Mouse (Mus musculus) stomach, embryonic 16.5 days (tissue): Measurements from ENCODE around the gene Laptm5. TPM values are rescaled to one million over a fixed set of nuclear protein-coding genes. Genes with fewer than 3 reads are reported as not detected.

Experiments
- ATAC-seq: fragments of 200-750 bp; cut with Nextera tagmentation; 2 replicates; pipeline ENCODE4 v1.8.0; 2017; ENCODE audit warnings: moderate number of reproducible peaks, moderate TSS enrichment; ENCODE audit not compliant: insufficient read depth, low FRiP score
- H3K27ac ChIP-seq: fragments of 300-500 bp; sonication (generic); 2 replicates; pipeline ENCODE4 v1.5.1; 2014; ENCODE audit warnings: low read length
- H3K27me3 ChIP-seq: fragments of 300-500 bp; sonication (generic); 2 replicates; pipeline ENCODE4 v1.6.1; 2014; ENCODE audit warnings: low read length, control low read depth, mixed read lengths; ENCODE audit not compliant: control insufficient read depth, insufficient read depth
- H3K36me3 ChIP-seq: fragments of 300-500 bp; sonication (generic); 2 replicates; pipeline ENCODE4 v1.6.1; 2014; ENCODE audit warnings: low read length; ENCODE audit not compliant: control insufficient read depth, insufficient read depth
- H3K4me1 ChIP-seq: fragments of 300-500 bp; sonication (generic); 2 replicates; pipeline ENCODE4 v1.6.1; 2014; ENCODE audit warnings: low read length, control low read depth, mixed read lengths; ENCODE audit not compliant: control insufficient read depth, insufficient read depth
- H3K4me2 ChIP-seq: fragments of 300-500 bp; sonication (generic); 2 replicates; pipeline ENCODE4 v1.6.1; 2014; ENCODE audit warnings: low read depth, low read length, mixed read lengths
- H3K4me3 ChIP-seq: fragments of 300-500 bp; sonication (generic); replicated peaks from 2 replicates; pipeline ENCODE4 v1.5.1; 2014; ENCODE audit warnings: mild to moderate bottlenecking, low read length
- H3K9ac ChIP-seq: fragments of 300-500 bp; sonication (generic); 2 replicates; pipeline ENCODE4 v1.6.1; 2014; ENCODE audit warnings: low read length
- H3K9me3 ChIP-seq: fragments of 300-500 bp; sonication (generic); replicated peaks from 2 replicates; pipeline ENCODE4 v1.6.1; 2016; ENCODE audit warnings: low read length, control low read depth; ENCODE audit not compliant: control insufficient read depth
- WGBS: fragments of 180-500 bp; shearing (Covaris S2); extraction: QIAGEN DNeasy Blood & Tissue Kit; methylation state at CpG from one replicate; pipeline ENCODE4 v1.1.7; 2014; 5-methylcytosine and 5-hydroxymethylcytosine counted together
- polyA plus RNA-seq: library from polyadenylated mRNA; unstranded; fragments of >200 nt; fragmentation: Nextera tagmentation; extraction: Ambion mirVana; gene quantifications from 2 replicates; pipeline ENCODE4 v1.2.1, GENCODE M21; 2015

Gene Laptm5
- polyA plus RNA-seq, 1 experiment from 2014 or later = 50.5 TPM

- Histone ChIP-seq H3K4me2 (no peak overlapping the region), H3K9me3 (no peaks in the 10 kb centered on the region), H3K36me3 (no peaks in the 10 kb centered on the region), H3K4me3 (no peak overlapping the region), H3K27ac (no peak overlapping the region), H3K4me1 (0 out of 2 replicates have a peak, but pooled peaks cover 8% of the 10 kb centered on the region), H3K9ac (no peak overlapping the region), H3K27me3 (no peaks in the 10 kb centered on the region)
- ATAC-seq = no peak
- WGBS = 67% methylated on average over 6 of the region's 6 CpGs
These were observed 7.0 kb upstream of the Laptm5 start for GRCm38 (mm10) chr4:130905882-130906281.

GRCm38 (mm10) chr4:130906296-130906695, 6.6 kb upstream of the Laptm5 start:
- H3K9me3 ChIP-seq = no peaks in the 10 kb centered on the region
- no peaks in the 10 kb centered on the region for H3K27me3 ChIP-seq
- H3K36me3 ChIP-seq = no peaks in the 10 kb centered on the region
- H3K27ac ChIP-seq = no peak overlapping the region
- no peak overlapping the region for H3K4me3 ChIP-seq
- H3K9ac ChIP-seq = no peak overlapping the region
- no peak overlapping the region for H3K4me2 ChIP-seq
- 0 out of 2 replicates have a peak, but pooled peaks cover 8% of the 10 kb centered on the region for H3K4me1 ChIP-seq
- no peak for ATAC-seq
- 40% methylated on average over 8 of the region's 8 CpGs for WGBS

GRCm38 (mm10) chr4:130907200-130908069, 5.5 kb upstream of the Laptm5 start:
- Histone ChIP-seq H3K36me3 (no peaks in the 10 kb centered on the region), H3K9me3 (no peaks in the 10 kb centered on the region), H3K27me3 (no peaks in the 10 kb centered on the region), H3K4me2 (no peak overlapping the region), H3K4me1 (0 out of 2 replicates have a peak, but pooled peaks cover 2% of the 10 kb centered on the region), H3K4me3 (no peak overlapping the region), H3K27ac (no peak overlapping the region), H3K9ac (no peak overlapping the region)
- ATAC-seq = no peak
- WGBS = 83% methylated on average over 19 of the region's 19 CpGs

- Histone ChIP-seq H3K4me3 (no peak overlapping the region), H3K9me3 (no peaks in the 10 kb centered on the region), H3K4me2 (no peak overlapping the region), H3K4me1 (0 out of 2 replicates have a peak, but pooled peaks cover 2% of the 10 kb centered on the region), H3K27ac (no peak overlapping the region), H3K27me3 (no peaks in the 10 kb centered on the region), H3K36me3 (no peaks in the 10 kb centered on the region), H3K9ac (no peak overlapping the region)
- no peak for ATAC-seq
- WGBS = 88% methylated on average over 10 of the region's 10 CpGs
These were observed 4.8 kb upstream of the Laptm5 start for GRCm38 (mm10) chr4:130908133-130908532.

GRCm38 (mm10) chr4:130909167-130909874, 3.6 kb upstream of the Laptm5 start:
- Histone ChIP-seq H3K27ac (no peak overlapping the region), H3K4me1 (0 out of 2 replicates have a peak, but pooled peaks cover 2% of the 10 kb centered on the region), H3K9me3 (no peaks in the 10 kb centered on the region), H3K4me3 (no peak overlapping the region), H3K9ac (no peak overlapping the region), H3K27me3 (no peaks in the 10 kb centered on the region), H3K36me3 (no peaks in the 10 kb centered on the region), H3K4me2 (no peak overlapping the region)
- ATAC-seq = no peak
- 65% methylated on average over 17 of the region's 17 CpGs for WGBS

- H3K4me2 ChIP-seq = no peak overlapping the region
- no peak overlapping the region for H3K4me3 ChIP-seq
- peaks cover 6% of the 10 kb centered on the region; the same call in 1 of the 2 replicates for H3K4me1 ChIP-seq
- no peaks in the 10 kb centered on the region for H3K27me3 ChIP-seq
- no peak for ATAC-seq
- no peak overlapping the region for H3K9ac ChIP-seq
- no peaks in the 10 kb centered on the region for H3K36me3 ChIP-seq
- 28% methylated on average over 7 of the region's 7 CpGs for WGBS
- no peaks in the 10 kb centered on the region for H3K9me3 ChIP-seq
- H3K27ac ChIP-seq = no peak overlapping the region
These were observed 2.3 kb upstream of the Laptm5 start for GRCm38 (mm10) chr4:130910666-130911065.

- Histone ChIP-seq H3K27ac (no peak overlapping the region), H3K36me3 (no peaks in the 10 kb centered on the region), H3K4me2 (no peak overlapping the region), H3K9ac (no peak overlapping the region), H3K27me3 (no peaks in the 10 kb centered on the region), H3K4me1 (peaks cover 6% of the 10 kb centered on the region; the same call in 1 of the 2 replicates), H3K4me3 (no peak overlapping the region), H3K9me3 (no peaks in the 10 kb centered on the region)
- no peak for ATAC-seq
- WGBS = 81% methylated on average over 3 of the region's 3 CpGs
These were observed 299 bp upstream of the Laptm5 start for GRCm38 (mm10) chr4:130912626-130913025.

GRCm38 (mm10) chr4:130913511-130913910, 586 bp downstream of the Laptm5 start:
- H3K27me3 ChIP-seq = no peaks in the 10 kb centered on the region
- H3K4me2 ChIP-seq = no peak overlapping the region
- no peak for ATAC-seq
- no peaks in the 10 kb centered on the region for H3K36me3 ChIP-seq
- H3K4me1 ChIP-seq = peaks cover 6% of the 10 kb centered on the region; the same call in 1 of the 2 replicates
- peak overlapping the region; percentile 23 for H3K4me3 ChIP-seq
- H3K27ac ChIP-seq = peak overlapping the region; percentile 31; the same call in 1 of the 2 replicates
- no peak overlapping the region; the same call in 1 of the 2 replicates for H3K9ac ChIP-seq
- WGBS = 67% methylated on average over 3 of the region's 3 CpGs
- H3K9me3 ChIP-seq = no peaks in the 10 kb centered on the region

GRCm38 (mm10) chr4:130914011-130914410, 1.1 kb downstream of the Laptm5 start:
- no peak overlapping the region; the same call in 1 of the 2 replicates for H3K9ac ChIP-seq
- 81% methylated on average over 4 of the region's 4 CpGs for WGBS
- H3K4me3 ChIP-seq = peak overlapping the region; percentile 23; the same call in 1 of the 2 replicates
- H3K4me2 ChIP-seq = no peak overlapping the region
- peaks cover 6% of the 10 kb centered on the region; the same call in 1 of the 2 replicates for H3K4me1 ChIP-seq
- no peak for ATAC-seq
- H3K27me3 ChIP-seq = no peaks in the 10 kb centered on the region
- H3K9me3 ChIP-seq = no peaks in the 10 kb centered on the region
- no peaks in the 10 kb centered on the region for H3K36me3 ChIP-seq
- H3K27ac ChIP-seq = peak overlapping the region; percentile 31; the same call in 1 of the 2 replicates
